Mouse (Mus musculus) ovary, adult 2 months (tissue): ENCODE data around the gene Mrtfa. TPM values are rescaled to one million over a fixed set of nuclear protein-coding genes. Genes with fewer than 3 reads are reported as not detected.

Experiments
- polyA plus RNA-seq: library from polyadenylated mRNA; depleted of rRNA; stranded (reverse); fragments of >200 nt; gene quantifications from 2 replicates; pipeline ENCODE4 v1.2.3, GENCODE M21; 2012; rRNA removed

The Mrtfa gene
- 35.0 and 38.4 TPM in 2 replicates for polyA plus RNA-seq

GRCm38 (mm10) chr15:81190630-81191178, at the start of gene Mrtfa:
Gene Mrtfa, minus strand, starts transcription at chr15:81190757.

GRCm38 (mm10) chr15:81235086-81235920, 44.7 kb upstream of the Mrtfa start, which contains the start of gene Mchr1:
Gene Mchr1, plus strand, starts transcription at chr15:81235499.

GRCm38 (mm10) chr15:80977620-80978334, 212.8 kb downstream of the Mrtfa start, which contains the start of gene Sgsm3:
Gene Sgsm3, plus strand, starts transcription at chr15:80977765.

Other genes starting within 250 kb of the Mrtfa start
- 62.6 and 72.8 TPM in 2 replicates for gene Adsl, start 242.3 kb downstream of the Mrtfa start, polyA plus RNA-seq
- 41.0 and 45.1 TPM in 2 replicates for gene Sgsm3, start 213.0 kb downstream of the Mrtfa start, polyA plus RNA-seq
- 1.2 and 2.5 TPM in 2 replicates for gene Mchr1, start 44.7 kb upstream of the Mrtfa start, polyA plus RNA-seq
- 22.2 and 27.5 TPM in 2 replicates for gene Slc25a17, start 170.1 kb upstream of the Mrtfa start, polyA plus RNA-seq
- 20.5 and 31.5 TPM in 2 replicates for gene St13, start 209.3 kb upstream of the Mrtfa start, polyA plus RNA-seq
- 7.1 and 9.4 TPM in 2 replicates for gene Xpnpep3, start 209.4 kb upstream of the Mrtfa start, polyA plus RNA-seq
- not detected in 2 replicates for gene Dnajb7, start 217.5 kb upstream of the Mrtfa start, polyA plus RNA-seq